Mouse (Mus musculus) midbrain, embryonic 11.5 days (tissue): ENCODE measurements around the gene Fam72a. TPM values are rescaled to one million over a fixed set of nuclear protein-coding genes. Genes with fewer than 3 reads are reported as not detected.

Source experiments
- ATAC-seq: fragments of 200-750 bp; cut with Nextera tagmentation; 2 replicates; pipeline ENCODE4 v1.8.0; 2017; ENCODE audit warnings: moderate TSS enrichment, moderate library complexity; ENCODE audit not compliant: low FRiP score
- DNase-seq: peaks from one replicate; pipeline ENCODE4 v3.0.0; 2015; ENCODE audit warnings: low spot score; ENCODE audit errors: missing footprints
- H3K27ac ChIP-seq: fragments of 300-500 bp; sonication (generic); 2 replicates; pipeline ENCODE4 v1.5.1; 2014; ENCODE audit warnings: low read depth, low read length
- H3K27me3 ChIP-seq: fragments of 300-500 bp; sonication (generic); 2 replicates; pipeline ENCODE4 v1.6.1; 2014; ENCODE audit warnings: mild to moderate bottlenecking, low read length, moderate library complexity, mixed read lengths; ENCODE audit not compliant: control insufficient read depth, insufficient read depth
- H3K36me3 ChIP-seq: fragments of 300-500 bp; sonication (generic); 2 replicates; pipeline ENCODE4 v1.6.1; 2014; ENCODE audit warnings: mild to moderate bottlenecking, low read length, moderate library complexity, mixed read lengths; ENCODE audit not compliant: control insufficient read depth, insufficient read depth
- H3K4me1 ChIP-seq: fragments of 300-500 bp; sonication (generic); 2 replicates; pipeline ENCODE4 v1.6.1; 2014; ENCODE audit warnings: low read length; ENCODE audit not compliant: control insufficient read depth, insufficient read depth
- H3K4me2 ChIP-seq: fragments of 300-500 bp; sonication (generic); 2 replicates; pipeline ENCODE4 v1.6.1; 2014; ENCODE audit warnings: mild to moderate bottlenecking, moderate library complexity
- H3K4me3 ChIP-seq: fragments of 300-500 bp; sonication (generic); 2 replicates; pipeline ENCODE4 v1.5.1; 2014; ENCODE audit warnings: low read depth, low read length
- H3K9ac ChIP-seq: fragments of 300-500 bp; sonication (generic); 2 replicates; pipeline ENCODE4 v1.6.1; 2014; ENCODE audit warnings: low read length
- H3K9me3 ChIP-seq: fragments of 300-500 bp; sonication (generic); 2 replicates; pipeline ENCODE4 v1.6.1; 2016; ENCODE audit warnings: low read length; ENCODE audit not compliant: control insufficient read depth
- WGBS: fragments of 180-500 bp; shearing (Covaris S2); extraction: QIAGEN DNeasy Blood & Tissue Kit; methylation state at CpG from one replicate; pipeline ENCODE4 v1.1.7; 2014; 5-methylcytosine and 5-hydroxymethylcytosine counted together
- polyA plus RNA-seq: library from polyadenylated mRNA; unstranded; fragments of >200 nt; fragmentation: Nextera tagmentation; extraction: Ambion mirVana; gene quantifications from 2 replicates; pipeline ENCODE4 v1.2.1, GENCODE M21; 2014

The Fam72a gene
- polyA plus RNA-seq, 1 experiment from 2014 or later: 4.5 TPM

DNA sequence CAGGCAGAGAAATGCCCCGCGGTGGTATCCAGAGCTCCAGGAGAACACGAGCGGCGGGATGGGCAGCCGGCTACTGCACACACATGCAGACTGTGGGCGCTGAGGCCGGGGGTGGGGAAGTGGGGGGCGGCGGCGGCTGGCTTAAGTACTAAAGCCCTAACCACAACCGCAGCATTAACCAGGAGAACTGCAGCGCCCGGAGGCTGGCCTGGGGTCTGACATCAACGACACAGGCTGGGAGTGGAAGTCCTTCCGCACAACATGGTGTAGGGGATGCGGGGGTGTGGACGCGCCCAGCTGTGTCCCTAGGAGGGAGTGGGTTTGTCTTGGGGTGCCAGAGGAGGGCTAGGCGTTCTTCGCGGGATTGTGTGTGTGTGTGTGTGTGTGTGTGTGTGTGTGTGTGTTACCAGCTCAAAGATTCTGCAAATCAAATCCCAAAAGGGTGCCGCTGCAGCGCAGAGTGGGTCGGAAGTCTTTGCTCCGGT, 2.6 kb upstream of the Fam72a start:
- Histone ChIP-seq H3K27ac (peak overlapping the region; percentile 54; the same call in 1 of the 2 replicates), H3K4me3 (peak overlapping the region; percentile 86), H3K27me3 (no peaks in the 10 kb centered on the region), H3K4me1 (peaks cover 37% of the 10 kb centered on the region), H3K4me2 (peak overlapping the region; percentile 87), H3K9me3 (no peaks in the 10 kb centered on the region), H3K36me3 (no peaks in the 10 kb centered on the region), H3K9ac (peak overlapping the region; percentile 82)
- DNase-seq (peak; percentile 95), ATAC-seq (no peak)
- under 1% methylated on average over 26 of the region's 26 CpGs for WGBS

DNA sequence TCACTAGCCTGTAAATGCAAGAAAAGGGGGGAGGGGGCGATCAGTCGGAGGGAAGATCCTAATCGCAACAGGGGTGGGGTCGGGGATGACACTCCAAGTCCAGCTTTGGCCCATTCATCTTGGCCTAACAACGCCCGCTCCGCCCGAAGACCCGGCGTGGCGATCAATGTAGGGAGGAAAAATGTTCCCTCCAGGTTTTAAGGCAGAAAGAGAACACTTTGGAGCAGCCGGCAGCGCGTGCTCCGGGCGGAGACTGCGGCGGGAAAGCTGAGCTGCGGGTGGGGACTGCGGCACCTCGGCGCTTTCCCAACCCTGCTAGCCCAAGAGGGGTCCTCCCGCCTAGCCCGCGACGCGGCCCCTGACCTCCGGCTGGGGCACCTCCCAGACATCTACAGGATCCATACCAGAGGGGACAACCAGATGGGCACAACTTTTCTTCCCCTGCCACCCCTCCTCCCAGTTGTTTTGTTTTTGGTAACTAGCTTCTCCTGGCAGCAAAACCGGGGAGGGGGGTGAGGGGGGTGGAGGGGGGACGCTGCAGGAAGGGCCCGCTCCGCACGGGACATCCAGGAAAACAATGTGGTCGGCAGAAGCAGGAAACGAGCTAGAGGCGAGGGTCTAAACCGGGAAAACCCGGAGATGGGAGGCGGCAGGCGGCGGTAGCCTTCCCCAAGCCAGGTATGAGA, 2.0 kb upstream of the Fam72a start:
- H3K4me1 ChIP-seq: peaks cover 42% of the 10 kb centered on the region
- under 1% methylated on average over 35 of the region's 41 CpGs for WGBS
- peak overlapping the region; percentile 87 for H3K4me2 ChIP-seq
- H3K27me3 ChIP-seq: no peaks in the 10 kb centered on the region
- H3K4me3 ChIP-seq: peak overlapping the region; percentile 86
- ATAC-seq: no peak
- H3K9me3 ChIP-seq: no peaks in the 10 kb centered on the region
- H3K27ac ChIP-seq: peak overlapping the region; percentile 80
- peak; percentile 96 for DNase-seq
- H3K36me3 ChIP-seq: no peaks in the 10 kb centered on the region
- peak overlapping the region; percentile 82 for H3K9ac ChIP-seq

DNA sequence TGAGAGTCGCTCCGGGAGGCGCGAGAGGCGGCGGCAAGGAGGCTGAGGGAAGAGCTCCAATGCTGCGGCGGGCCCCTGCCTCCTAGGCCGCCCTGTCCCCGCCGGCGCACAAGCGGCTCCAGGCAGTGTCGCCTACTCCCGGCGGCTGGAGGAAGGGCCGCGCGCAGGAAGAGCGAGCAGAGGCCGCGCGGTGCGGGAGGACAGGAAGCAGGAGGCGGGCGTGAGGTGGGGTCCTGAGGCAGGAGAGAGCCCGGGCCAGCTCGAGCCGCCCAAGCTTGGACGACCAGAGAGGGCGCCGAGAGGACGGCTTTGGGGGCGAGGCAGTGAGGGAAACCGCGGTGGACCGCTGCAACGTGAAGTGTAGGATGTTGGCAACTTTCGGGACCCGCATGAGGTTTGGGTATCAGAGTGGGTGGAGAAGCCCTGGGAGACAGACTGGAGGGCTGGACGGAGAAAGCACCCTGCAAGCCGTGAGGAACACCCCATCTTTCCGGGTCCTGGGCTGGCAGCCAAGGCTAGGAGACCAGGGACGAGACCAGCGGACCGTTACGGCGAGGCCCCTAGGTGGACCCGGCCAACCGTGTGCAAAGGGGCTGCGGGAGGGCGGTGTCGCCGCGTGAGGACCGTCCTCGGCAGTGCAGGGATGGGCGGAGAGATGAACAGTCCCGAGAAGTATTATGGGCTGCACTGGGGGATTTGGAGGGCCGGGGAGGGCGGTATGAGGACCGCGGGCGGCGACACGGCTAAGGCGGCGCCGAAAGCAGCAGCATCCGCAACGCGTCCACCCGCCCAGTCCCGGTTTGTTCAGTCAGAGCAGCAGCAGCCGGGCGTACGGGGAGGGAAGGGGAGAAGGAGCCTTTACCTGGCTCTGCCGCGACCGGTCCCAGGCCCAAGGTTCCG, 1.1 kb upstream of the Fam72a start:
- ATAC-seq (peak; percentile 48), DNase-seq (no peak)
- H3K27ac ChIP-seq: peak overlapping the region; percentile 80
- no peaks in the 10 kb centered on the region for H3K9me3 ChIP-seq
- H3K36me3 ChIP-seq: no peaks in the 10 kb centered on the region
- peaks cover 42% of the 10 kb centered on the region for H3K4me1 ChIP-seq
- H3K27me3 ChIP-seq: no peaks in the 10 kb centered on the region
- peak overlapping the region; percentile 87 for H3K4me2 ChIP-seq
- WGBS: under 1% methylated on average over 77 of the region's 81 CpGs
- H3K4me3 ChIP-seq: peak overlapping the region; percentile 86
- H3K9ac ChIP-seq: peak overlapping the region; percentile 82

DNA sequence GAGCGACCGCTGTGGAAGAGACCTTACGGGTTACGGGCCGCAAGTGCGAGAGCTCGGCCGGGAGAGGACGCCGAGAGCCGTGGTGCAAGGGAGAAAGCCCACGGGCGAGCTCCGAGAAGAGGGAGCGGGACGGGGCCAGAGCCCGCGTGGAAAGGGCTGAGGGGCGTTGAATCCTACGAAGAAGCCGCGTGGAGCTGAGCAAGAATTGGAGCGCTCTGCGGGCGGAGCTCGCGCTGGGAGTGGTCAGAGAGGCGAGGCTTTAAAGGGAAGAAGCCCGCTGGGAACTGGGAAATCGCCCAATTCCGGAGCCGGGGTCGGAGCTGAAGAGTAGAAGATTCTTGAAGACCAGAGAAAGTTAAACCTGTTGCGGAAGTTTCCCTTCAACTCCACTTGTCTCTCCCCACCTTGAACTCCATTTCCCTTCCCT, 391 bp downstream of the Fam72a start:
- H3K4me1 ChIP-seq: peaks cover 39% of the 10 kb centered on the region
- H3K27ac ChIP-seq: peak overlapping the region; percentile 81
- H3K4me3 ChIP-seq: peak overlapping the region; percentile 86
- peak overlapping the region; percentile 89 for H3K4me2 ChIP-seq
- no peaks in the 10 kb centered on the region for H3K27me3 ChIP-seq
- under 1% methylated on average over 34 of the region's 34 CpGs for WGBS
- no peaks in the 10 kb centered on the region for H3K9me3 ChIP-seq
- ATAC-seq (no peak), DNase-seq (peak; percentile 96)
- peak overlapping the region; percentile 80 for H3K9ac ChIP-seq
- no peaks in the 10 kb centered on the region for H3K36me3 ChIP-seq

DNA sequence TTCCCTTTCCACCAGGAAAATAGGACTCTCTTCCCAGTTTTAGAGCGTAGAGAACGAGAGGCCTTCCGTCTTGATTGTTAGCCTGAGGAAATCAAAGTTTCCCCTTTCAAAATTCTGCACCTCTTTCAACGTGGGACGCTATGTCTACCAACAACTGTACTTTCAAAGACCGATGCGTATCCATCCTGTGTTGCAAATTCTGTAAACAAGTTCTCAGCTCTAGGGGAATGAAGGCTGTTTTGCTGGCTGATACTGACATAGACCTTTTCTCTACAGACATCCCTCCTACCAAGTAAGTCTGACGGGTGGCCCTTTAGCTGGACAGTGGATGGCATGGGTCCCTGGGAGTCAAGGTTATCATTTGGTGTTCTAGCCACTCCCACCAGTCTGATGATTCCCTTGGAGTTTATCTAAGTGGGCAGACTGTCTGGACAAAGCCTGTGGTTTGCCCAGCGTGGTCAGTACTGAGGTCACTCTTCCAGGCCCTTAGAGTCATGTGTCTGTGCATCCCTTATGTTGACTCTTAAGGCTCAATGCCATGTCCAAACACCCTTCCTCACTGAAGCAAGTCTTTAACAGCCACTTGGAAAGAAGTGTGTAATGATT, 961 bp downstream of the Fam72a start:
- Histone ChIP-seq H3K9me3 (no peaks in the 10 kb centered on the region), H3K4me2 (peak overlapping the region; percentile 89), H3K9ac (peak overlapping the region; percentile 80), H3K27ac (no peak overlapping the region; the same call in 1 of the 2 replicates), H3K4me3 (peak overlapping the region; percentile 86), H3K4me1 (peaks cover 33% of the 10 kb centered on the region), H3K27me3 (no peaks in the 10 kb centered on the region), H3K36me3 (no peaks in the 10 kb centered on the region)
- DNase-seq: peak; percentile 87
- ATAC-seq: no peak
- WGBS: 3% methylated on average over 9 of the region's 9 CpGs

DNA sequence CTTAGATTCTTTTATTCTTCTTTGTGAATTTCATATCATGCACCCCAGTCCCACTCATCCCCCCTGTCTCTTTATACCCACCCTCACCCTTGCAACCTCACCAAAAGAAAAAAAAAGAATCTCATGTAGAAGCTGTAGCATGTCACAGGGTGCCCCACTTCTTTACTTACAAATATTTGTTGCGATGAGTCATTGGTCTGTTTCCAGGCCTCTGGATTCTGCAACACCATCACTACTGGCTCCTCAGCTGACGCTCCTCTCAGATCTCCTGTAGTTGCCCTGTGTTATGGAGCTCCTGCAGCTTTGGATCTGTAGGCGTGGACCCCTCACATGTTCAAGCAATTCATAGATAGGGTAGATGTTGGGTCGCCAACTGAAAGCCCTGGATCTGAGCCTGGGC, 12.1 kb downstream of the Fam72a start:
- Histone ChIP-seq H3K27me3 (no peaks in the 10 kb centered on the region), H3K36me3 (peaks cover 3% of the 10 kb centered on the region; the same call in 1 of the 2 replicates), H3K4me1 (no peaks in the 10 kb centered on the region; the same call in 1 of the 2 replicates), H3K4me2 (no peak overlapping the region), H3K9me3 (no peaks in the 10 kb centered on the region), H3K4me3 (no peak overlapping the region), H3K27ac (no peak overlapping the region), H3K9ac (no peak overlapping the region)
- no peak for ATAC-seq
- 84% methylated on average over 4 of the region's 4 CpGs for WGBS
- no peak for DNase-seq

DNA sequence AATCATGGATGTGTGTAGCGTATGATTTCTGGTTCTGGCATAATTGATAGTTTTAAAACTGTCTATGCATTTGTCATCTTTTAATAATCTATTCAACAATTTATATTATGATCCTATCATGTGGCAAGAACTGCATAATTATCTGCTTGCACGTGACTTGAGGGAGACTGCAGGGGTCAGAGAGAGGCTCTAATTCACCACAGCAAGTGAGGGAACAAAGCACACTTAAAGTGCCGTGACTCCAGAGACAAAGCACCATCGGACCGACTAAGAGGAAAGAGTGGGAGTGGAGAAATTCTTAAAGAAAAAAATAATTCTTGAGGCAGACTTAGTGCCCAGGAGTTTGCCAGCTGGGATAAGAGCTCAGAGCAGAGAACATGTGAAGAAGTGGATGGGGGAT, 13.1 kb downstream of the Fam72a start:
- Histone ChIP-seq H3K4me2 (no peak overlapping the region), H3K9ac (no peak overlapping the region), H3K27me3 (no peaks in the 10 kb centered on the region), H3K4me1 (no peaks in the 10 kb centered on the region; the same call in 1 of the 2 replicates), H3K9me3 (no peaks in the 10 kb centered on the region), H3K4me3 (no peak overlapping the region), H3K27ac (no peak overlapping the region), H3K36me3 (no peaks in the 10 kb centered on the region)
- peak; percentile 88 for DNase-seq
- 46% methylated on average over 5 of the region's 5 CpGs for WGBS
- ATAC-seq: no peak

DNA sequence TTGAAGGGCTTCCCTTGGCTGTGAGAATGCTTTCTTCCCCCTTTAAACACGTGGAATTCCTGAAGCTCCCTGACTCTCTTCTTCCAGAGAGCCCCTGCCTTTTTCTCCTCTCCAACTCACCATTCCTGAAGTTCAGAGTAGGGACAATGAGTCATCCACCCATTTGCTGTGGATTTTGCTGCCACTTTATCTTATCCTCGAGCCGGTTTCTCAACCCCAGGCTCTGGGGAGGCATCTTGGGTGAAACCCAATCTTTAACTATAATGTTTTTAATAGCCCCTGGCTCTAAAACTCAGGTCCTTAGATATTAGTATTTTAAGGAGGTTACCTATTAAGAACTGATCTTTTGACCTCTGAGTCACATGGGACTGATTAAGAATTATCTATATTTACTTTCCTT, 13.7 kb downstream of the Fam72a start:
- ATAC-seq (no peak), DNase-seq (no peak)
- no peaks in the 10 kb centered on the region for H3K9me3 ChIP-seq
- no peaks in the 10 kb centered on the region for H3K27me3 ChIP-seq
- H3K4me1 ChIP-seq: no peaks in the 10 kb centered on the region; the same call in 1 of the 2 replicates
- no peak overlapping the region for H3K4me3 ChIP-seq
- WGBS: 65% methylated on average over 3 of the region's 3 CpGs
- H3K27ac ChIP-seq: no peak overlapping the region
- H3K9ac ChIP-seq: no peak overlapping the region
- no peaks in the 10 kb centered on the region for H3K36me3 ChIP-seq
- H3K4me2 ChIP-seq: no peak overlapping the region
